Mouse (Mus musculus): Measurements from ENCODE around the gene Dlx2.

Dlx2 gene

GRCm38 (mm10) chr2:71534242-71535052 is 12.1 kb downstream of the Dlx2 start:
- DNase-seq: no peak

GRCm38 (mm10) chr2:71533094-71533493 is 13.5 kb downstream of the Dlx2 start:
- DNase-seq: no peak

- no peak for DNase-seq
Measured at GRCm38 (mm10) chr2:71531990-71532970, 14.3 kb downstream of the Dlx2 start.

- DNase-seq: no peak
Measured at GRCm38 (mm10) chr2:71531124-71531590, 15.4 kb downstream of the Dlx2 start.

GRCm38 (mm10) chr2:71530391-71531123 is 16.0 kb downstream of the Dlx2 start:
- DNase-seq: no peak

GRCm38 (mm10) chr2:71529511-71530351 is 16.8 kb downstream of the Dlx2 start:
- DNase-seq: peak; percentile 74

GRCm38 (mm10) chr2:71528714-71529510 is 17.6 kb downstream of the Dlx2 start:
- no peak for DNase-seq

- no peak for DNase-seq
Measured at GRCm38 (mm10) chr2:71528014-71528713, 18.4 kb downstream of the Dlx2 start, which contains the start of gene Dlx1. Dlx1 (plus strand) TSS chr2:71528113.

GRCm38 (mm10) chr2:71527323-71528013 is 19.1 kb downstream of the Dlx2 start:
- no peak for DNase-seq

GRCm38 (mm10) chr2:71526595-71527322 is 19.8 kb downstream of the Dlx2 start:
- no peak for DNase-seq

- no peak for DNase-seq
Measured at GRCm38 (mm10) chr2:71524763-71525162, 21.8 kb downstream of the Dlx2 start.

- DNase-seq: no peak
Measured at GRCm38 (mm10) chr2:71523431-71523830, 23.1 kb downstream of the Dlx2 start.

GRCm38 (mm10) chr2:71522871-71523270 is 23.7 kb downstream of the Dlx2 start:
- no peak for DNase-seq

GRCm38 (mm10) chr2:71517466-71518099 is 29.0 kb downstream of the Dlx2 start:
- DNase-seq: no peak

GRCm38 (mm10) chr2:71516995-71517394 is 29.6 kb downstream of the Dlx2 start:
- no peak for DNase-seq

GRCm38 (mm10) chr2:71512326-71512725 is 34.2 kb downstream of the Dlx2 start:
- DNase-seq: no peak

- no peak for DNase-seq
Measured at GRCm38 (mm10) chr2:71511209-71511608, 35.3 kb downstream of the Dlx2 start.

GRCm38 (mm10) chr2:71504852-71505251 is 41.7 kb downstream of the Dlx2 start:
- no peak for DNase-seq
